Mouse (Mus musculus): ENCODE data around the gene Focad.

GRCm38 (mm10) chr4:88402884-88403283 is 308.5 kb downstream of the Focad start:
- TF ChIP-seq CTCF (IDR thresholded peaks at IDR 0.05; ENCODE audit: borderline replicate concordance, insufficient read depth, low read length) (no peak), POLR2A (IDR thresholded peaks at IDR 0.05; ENCODE audit: low read depth, low read length) (no peak)

All from embryonic fibroblast, embryonic 13.5 days (primary cell).